Mouse (Mus musculus): ENCODE results near the gene Vkorc1.

DNA sequence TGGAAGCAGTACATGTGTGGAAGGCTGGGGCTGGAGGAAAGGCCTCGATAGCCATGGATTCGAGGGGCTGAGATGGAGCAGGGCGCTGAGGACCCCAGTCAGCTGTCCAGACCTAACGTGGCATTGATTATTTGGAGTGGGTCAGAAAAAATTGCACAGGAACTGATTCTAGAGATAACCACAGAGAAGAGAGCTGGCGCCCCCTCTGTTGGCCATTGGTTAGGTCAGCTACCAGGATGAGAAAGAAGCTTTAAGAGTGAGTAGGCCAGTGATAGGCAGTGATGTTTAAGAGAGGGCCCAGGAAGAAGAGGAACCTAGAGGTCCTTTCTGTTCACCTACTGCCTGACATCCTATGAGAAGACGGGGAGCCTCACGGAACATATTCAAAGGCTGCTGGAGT lies 23.9 kb upstream of the Vkorc1 start:
- TF ChIP-seq EP300 (optimal IDR thresholded peaks at IDR 0.05) (no peak), CTCF (IDR thresholded peaks at IDR 0.05; ENCODE audit: low read depth) (peak; percentile 64)

All from stomach, postnatal 0 days (tissue).